Mouse (Mus musculus) midbrain, embryonic 10.5 days (tissue): ENCODE results near the gene Macf1. TPM values are rescaled to one million over a fixed set of nuclear protein-coding genes. Genes with fewer than 3 reads are reported as not detected.
"Not testable (repeated sequence)": the region's sequence is repeated elsewhere in the genome, so short reads cannot be mapped to it uniquely, and the experiment has no call there.

Experiments
- DNase-seq: peaks from one replicate; pipeline ENCODE4 v3.0.0-alpha.2; 2017; ENCODE audit warnings: low spot score
- H3K27ac ChIP-seq: fragments of 300-500 bp; sonication (generic); replicated peaks from 2 replicates; pipeline ENCODE4 v1.5.1; 2016; ENCODE audit warnings: mild to moderate bottlenecking
- H3K27me3 ChIP-seq: fragments of 300-500 bp; sonication (generic); 2 replicates; pipeline ENCODE4 v1.6.1; 2016; ENCODE audit warnings: low read depth, mild to moderate bottlenecking; ENCODE audit not compliant: poor library complexity, severe bottlenecking
- H3K36me3 ChIP-seq: fragments of 300-500 bp; sonication (generic); 2 replicates; pipeline ENCODE4 v1.6.1; 2016; ENCODE audit warnings: mild to moderate bottlenecking, moderate library complexity
- H3K4me1 ChIP-seq: fragments of 300-500 bp; sonication (generic); 2 replicates; pipeline ENCODE4 v1.6.1; 2016
- H3K4me3 ChIP-seq: fragments of 300-500 bp; sonication (generic); 2 replicates; pipeline ENCODE4 v1.5.1; 2016; ENCODE audit warnings: mild to moderate bottlenecking, moderate library complexity
- H3K9me3 ChIP-seq: fragments of 300-500 bp; sonication (generic); replicated peaks from 2 replicates; pipeline ENCODE4 v1.6.1; 2016; ENCODE audit warnings: mild to moderate bottlenecking
- WGBS: fragments of 180-500 bp; shearing (Covaris S2); methylation state at CpG from one replicate; pipeline ENCODE4 v1.1.7; 2016; 5-methylcytosine and 5-hydroxymethylcytosine counted together
- polyA plus RNA-seq: library from polyadenylated mRNA; unstranded; fragments of >200 nt; fragmentation: Nextera tagmentation; extraction: Ambion mirVana; gene quantifications from 2 replicates; pipeline ENCODE4 v1.2.1, GENCODE M21; 2016

The Macf1 gene
- polyA plus RNA-seq, 1 experiment from 2014 or later = 39.2 TPM

- H3K9me3 ChIP-seq = no peaks in the 10 kb centered on the region
- peaks cover 15% of the 10 kb centered on the region for H3K27me3 ChIP-seq
- H3K4me1 ChIP-seq = no peaks in the 10 kb centered on the region
- no peak overlapping the region for H3K27ac ChIP-seq
- WGBS = 79% methylated on average over 6 of the region's 6 CpGs
- no peaks in the 10 kb centered on the region for H3K36me3 ChIP-seq
- H3K4me3 ChIP-seq = no peak overlapping the region
- DNase-seq = no peak
Measured at GRCm38 (mm10) chr4:123328946-123329345, 355.2 kb downstream of the Macf1 start.

- 65% methylated on average over 3 of the region's 3 CpGs for WGBS
- no peak overlapping the region for H3K27ac ChIP-seq
Measured at GRCm38 (mm10) chr4:123327630-123328029, 356.5 kb downstream of the Macf1 start.

DNA sequence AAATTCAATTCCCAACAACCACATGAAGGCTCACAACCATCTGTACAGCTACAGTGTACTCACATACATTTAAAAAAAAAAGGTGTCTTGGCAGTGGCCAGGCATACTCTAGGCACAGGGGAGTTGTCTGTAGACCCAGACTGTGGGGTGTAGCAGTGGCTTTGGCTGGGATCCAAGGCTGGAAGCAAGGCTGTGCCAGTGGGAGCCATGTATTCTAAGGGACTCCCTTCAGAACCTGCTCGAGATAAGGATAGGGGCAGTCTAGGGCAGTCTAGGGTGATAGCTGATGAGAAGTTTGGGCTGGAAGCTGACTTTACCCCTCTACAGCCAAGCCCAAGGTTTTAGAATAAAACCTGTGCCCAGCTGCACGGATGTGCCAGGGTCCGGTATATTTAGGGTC is 358.1 kb downstream of the Macf1 start:
- no peak for DNase-seq
- 83% methylated on average over 3 of the region's 3 CpGs for WGBS
- H3K9me3 ChIP-seq = no peaks in the 10 kb centered on the region
- no peaks in the 10 kb centered on the region for H3K36me3 ChIP-seq
- peaks cover 40% of the 10 kb centered on the region for H3K27me3 ChIP-seq
- H3K4me1 ChIP-seq = peaks cover 9% of the 10 kb centered on the region
- no peak overlapping the region for H3K27ac ChIP-seq
- no peak overlapping the region for H3K4me3 ChIP-seq

More at GRCm38 (mm10) chr4:123327630-123328029, 356.5 kb downstream of the Macf1 start:
- no peaks in the 10 kb centered on the region for H3K9me3 ChIP-seq
- no peaks in the 10 kb centered on the region for H3K36me3 ChIP-seq
- H3K27me3 ChIP-seq = peaks cover 28% of the 10 kb centered on the region
- no peak overlapping the region for H3K4me3 ChIP-seq
- peaks cover 9% of the 10 kb centered on the region for H3K4me1 ChIP-seq
- DNase-seq = no peak

DNA sequence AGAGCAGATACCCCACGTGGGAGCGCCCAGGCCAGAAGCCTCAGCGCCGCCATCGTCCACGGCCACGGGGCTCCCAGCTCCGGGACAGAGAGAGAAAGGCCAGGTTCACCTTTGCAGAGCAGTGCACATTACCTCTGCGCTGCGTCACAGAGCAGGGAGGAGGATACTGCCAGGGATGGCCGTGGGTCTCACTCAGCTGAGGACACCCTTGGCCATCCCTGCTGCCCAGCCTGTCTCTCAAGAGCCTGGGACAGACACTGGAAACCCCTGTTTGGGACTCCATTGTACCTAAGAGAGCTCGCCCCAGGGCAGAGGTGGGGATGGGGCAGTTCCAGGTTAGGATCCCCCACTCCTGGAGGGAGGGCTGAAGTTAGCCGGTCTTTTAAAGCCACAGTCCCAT is 360.6 kb downstream of the Macf1 start, which contains the start of gene Oxct2a:
TSS of gene Oxct2a (minus strand) at position 101 of the 400 bp plus-strand sequence.
- Histone ChIP-seq H3K27ac (no peak within 1 kb of the TSS), H3K4me1 (peaks cover 17% of the 10 kb centered on the region), H3K36me3 (no peaks in the 10 kb centered on the region), H3K9me3 (no peaks in the 10 kb centered on the region), H3K4me3 (peak within 1 kb of the TSS; percentile 44), H3K27me3 (peaks cover 40% of the 10 kb centered on the region)
- no peak for DNase-seq
- 15% methylated on average over 13 of the region's 13 CpGs for WGBS

GRCm38 (mm10) chr4:123322910-123323309 is 361.2 kb downstream of the Macf1 start:
- DNase-seq, H3K9me3 ChIP-seq, H3K36me3 ChIP-seq, H3K27ac ChIP-seq: not testable (repeated sequence)
- H3K4me1 ChIP-seq = peaks cover 17% of the 10 kb centered on the region
- WGBS = 16% methylated on average over 19 of the region's 38 CpGs
- peak overlapping the region; percentile 44 for H3K4me3 ChIP-seq
- peaks cover 40% of the 10 kb centered on the region for H3K27me3 ChIP-seq

- H3K27ac ChIP-seq = no peak overlapping the region
- DNase-seq = no peak
- WGBS = 84% methylated on average over 3 of the region's 3 CpGs
Measured at GRCm38 (mm10) chr4:123314497-123314896, 369.7 kb downstream of the Macf1 start.

DNA sequence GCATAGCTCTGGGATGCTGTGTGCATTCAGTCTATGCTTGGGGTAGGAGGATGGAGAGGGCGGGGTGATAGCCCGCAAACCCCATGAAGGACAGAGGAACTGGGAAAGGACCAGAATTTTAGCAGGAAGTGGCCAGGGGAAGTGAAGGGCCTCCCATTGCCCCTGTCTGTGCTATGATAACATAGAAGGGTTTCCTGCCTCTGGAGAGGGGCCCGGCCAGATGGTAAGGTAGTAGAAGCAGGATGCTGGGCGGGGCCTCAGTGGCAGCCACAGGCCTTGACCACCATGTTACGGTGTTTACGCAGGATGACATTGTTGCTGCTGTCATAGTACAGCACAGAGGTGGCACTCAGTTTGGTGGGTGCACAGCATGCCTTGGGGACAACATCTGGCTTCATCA is 371.1 kb downstream of the Macf1 start:
- 87% methylated on average over 6 of the region's 6 CpGs for WGBS
- no peak overlapping the region for H3K4me3 ChIP-seq
- H3K27me3 ChIP-seq = no peaks in the 10 kb centered on the region
- H3K4me1 ChIP-seq = 0 out of 2 replicates have a peak, but pooled peaks cover 6% of the 10 kb centered on the region
- DNase-seq = no peak
- no peaks in the 10 kb centered on the region for H3K9me3 ChIP-seq
- H3K27ac ChIP-seq = no peak overlapping the region
- H3K36me3 ChIP-seq = peaks cover 4% of the 10 kb centered on the region; the same call in 1 of the 2 replicates

More at GRCm38 (mm10) chr4:123314497-123314896, 369.7 kb downstream of the Macf1 start:
- Histone ChIP-seq H3K4me3 (no peak overlapping the region), H3K9me3 (no peaks in the 10 kb centered on the region), H3K4me1 (0 out of 2 replicates have a peak, but pooled peaks cover 6% of the 10 kb centered on the region), H3K36me3 (no peaks in the 10 kb centered on the region; the same call in 1 of the 2 replicates), H3K27me3 (no peaks in the 10 kb centered on the region)

DNA sequence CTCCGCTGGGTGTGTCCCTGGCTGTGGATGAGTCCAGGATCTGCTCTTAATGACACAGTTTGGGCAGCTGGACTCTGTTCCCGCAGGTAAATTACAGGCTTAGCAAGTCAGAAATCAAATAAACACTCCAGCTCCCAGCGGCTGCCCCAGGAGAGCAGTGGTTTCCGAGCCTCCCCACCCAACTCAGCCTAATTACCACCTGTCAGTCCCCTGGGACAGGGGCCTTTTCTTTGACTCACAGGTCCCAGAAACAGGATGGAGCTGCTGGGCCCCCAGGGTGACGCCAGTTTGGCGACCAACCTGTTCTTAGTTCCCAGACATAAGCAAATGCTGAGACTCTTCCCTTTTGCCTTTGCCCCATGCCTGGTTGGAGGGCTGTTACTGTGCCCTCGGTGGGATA is 372.3 kb downstream of the Macf1 start:
- 92% methylated on average over 7 of the region's 7 CpGs for WGBS

DNA sequence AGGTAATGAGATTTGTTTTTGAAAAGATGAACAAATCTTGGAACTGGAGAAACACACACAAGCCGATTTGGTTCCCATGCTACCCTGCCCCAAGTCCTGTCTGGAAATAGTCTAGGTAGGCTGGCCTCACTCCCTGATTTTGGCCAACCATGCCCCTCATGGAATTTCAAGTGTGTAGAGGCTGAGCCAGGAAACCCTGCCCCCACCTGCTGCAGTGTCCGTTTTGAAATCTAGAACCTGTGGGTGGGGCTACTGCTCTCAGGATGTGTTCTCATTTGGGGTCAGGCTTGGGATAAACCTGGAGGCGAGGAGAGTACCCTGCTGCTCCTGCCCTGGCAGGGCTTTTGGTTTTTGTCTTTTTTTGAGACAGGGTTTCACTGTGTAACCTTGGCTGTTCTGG is 375.9 kb downstream of the Macf1 start:
- no peaks in the 10 kb centered on the region for H3K27me3 ChIP-seq
- WGBS = 71% methylated on average over 3 of the region's 3 CpGs
- DNase-seq = no peak

More for the DNA sequence above, 372.3 kb downstream of the Macf1 start:
- Histone ChIP-seq H3K36me3 (peaks cover 8% of the 10 kb centered on the region; the same call in 1 of the 2 replicates), H3K27ac (no peak overlapping the region), H3K4me3 (no peak overlapping the region), H3K4me1 (0 out of 2 replicates have a peak, but pooled peaks cover 6% of the 10 kb centered on the region), H3K27me3 (no peaks in the 10 kb centered on the region), H3K9me3 (no peaks in the 10 kb centered on the region)
- no peak for DNase-seq

GRCm38 (mm10) chr4:123306999-123307398 is 377.2 kb downstream of the Macf1 start:
- 91% methylated on average over 10 of the region's 10 CpGs for WGBS
- no peak overlapping the region for H3K4me3 ChIP-seq
- H3K9me3 ChIP-seq = no peaks in the 10 kb centered on the region; the same call in 1 of the 2 replicates
- no peak overlapping the region for H3K27ac ChIP-seq
- no peaks in the 10 kb centered on the region for H3K4me1 ChIP-seq
- no peak for DNase-seq
- no peaks in the 10 kb centered on the region for H3K27me3 ChIP-seq
- peaks cover 43% of the 10 kb centered on the region for H3K36me3 ChIP-seq

More for the DNA sequence above, 375.9 kb downstream of the Macf1 start:
- Histone ChIP-seq H3K4me3 (no peak overlapping the region), H3K36me3 (peaks cover 30% of the 10 kb centered on the region), H3K4me1 (no peaks in the 10 kb centered on the region), H3K9me3 (no peaks in the 10 kb centered on the region; the same call in 1 of the 2 replicates), H3K27ac (no peak overlapping the region)

DNA sequence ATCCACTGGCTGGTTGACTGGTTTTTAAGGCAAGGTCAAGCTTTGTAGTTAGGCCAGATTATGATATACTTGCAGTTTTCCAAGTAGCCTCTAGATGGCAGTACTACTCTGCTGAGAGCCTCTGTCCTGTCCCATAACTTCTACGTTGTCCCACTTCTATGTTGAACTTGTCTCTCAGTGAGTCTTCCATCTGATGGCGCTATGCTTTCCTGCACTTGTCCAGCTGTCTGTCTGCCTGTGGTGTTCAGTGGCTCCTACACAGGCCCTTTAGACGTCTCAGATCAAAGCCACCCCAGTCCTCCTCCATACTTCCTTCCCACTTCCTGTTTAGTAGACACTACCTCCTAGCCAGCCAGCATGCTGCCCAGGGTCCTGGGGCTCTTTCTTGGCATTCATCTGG is 378.4 kb downstream of the Macf1 start:
- Histone ChIP-seq H3K36me3 (peaks cover 55% of the 10 kb centered on the region), H3K27me3 (no peaks in the 10 kb centered on the region), H3K27ac (no peak overlapping the region), H3K4me3 (no peak overlapping the region), H3K4me1 (no peaks in the 10 kb centered on the region), H3K9me3 (no peaks in the 10 kb centered on the region; the same call in 1 of the 2 replicates)
- 49% methylated on average over 3 of the region's 3 CpGs for WGBS
- peak; percentile 28 for DNase-seq
